Mouse (Mus musculus) heart, adult 10 weeks (tissue): ENCODE results near the gene Srpk1. TPM values are rescaled to one million over a fixed set of nuclear protein-coding genes. Genes with fewer than 3 reads are reported as not detected.

Experiments used
- polyA plus RNA-seq: library from polyadenylated mRNA; stranded (reverse); fragments of 350-450 nt; fragmentation: Illumina TruSeq; extraction: RNeasy Lipid Tissue Mini Kit (QIAGEN cat#74804); gene quantifications from one replicate; pipeline ENCODE4 v1.2.3, GENCODE M21; 2014; ENCODE audit warnings: low read depth, low replicate concordance

The Srpk1 gene
- 22.2 TPM for polyA plus RNA-seq

DNA sequence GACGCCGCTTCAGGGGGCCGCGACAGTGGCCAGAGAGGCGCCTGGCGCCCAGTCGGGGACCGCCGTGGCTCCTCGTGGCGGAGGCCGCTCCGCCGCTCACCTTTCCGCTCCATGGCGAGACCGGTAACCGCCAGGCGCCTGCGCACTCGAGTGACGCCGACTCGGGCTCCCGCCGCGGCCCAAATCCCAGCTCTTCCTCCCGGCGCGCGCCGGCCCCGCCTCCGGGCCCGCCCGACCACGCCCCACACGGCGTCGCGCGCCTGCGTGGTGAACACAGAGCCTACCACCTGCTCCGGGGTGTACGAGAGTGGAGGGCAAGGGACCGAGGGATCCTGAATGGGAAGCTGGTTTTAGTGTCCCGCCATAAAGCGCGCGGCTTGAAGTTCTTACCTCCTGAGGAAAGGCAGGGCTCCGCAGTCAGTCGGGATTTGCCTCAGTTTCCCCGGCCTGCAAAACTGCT is at the start of gene Srpk1:
Gene Srpk1, minus strand, starts transcription at position 410 of the 460 bp plus-strand sequence.

DNA sequence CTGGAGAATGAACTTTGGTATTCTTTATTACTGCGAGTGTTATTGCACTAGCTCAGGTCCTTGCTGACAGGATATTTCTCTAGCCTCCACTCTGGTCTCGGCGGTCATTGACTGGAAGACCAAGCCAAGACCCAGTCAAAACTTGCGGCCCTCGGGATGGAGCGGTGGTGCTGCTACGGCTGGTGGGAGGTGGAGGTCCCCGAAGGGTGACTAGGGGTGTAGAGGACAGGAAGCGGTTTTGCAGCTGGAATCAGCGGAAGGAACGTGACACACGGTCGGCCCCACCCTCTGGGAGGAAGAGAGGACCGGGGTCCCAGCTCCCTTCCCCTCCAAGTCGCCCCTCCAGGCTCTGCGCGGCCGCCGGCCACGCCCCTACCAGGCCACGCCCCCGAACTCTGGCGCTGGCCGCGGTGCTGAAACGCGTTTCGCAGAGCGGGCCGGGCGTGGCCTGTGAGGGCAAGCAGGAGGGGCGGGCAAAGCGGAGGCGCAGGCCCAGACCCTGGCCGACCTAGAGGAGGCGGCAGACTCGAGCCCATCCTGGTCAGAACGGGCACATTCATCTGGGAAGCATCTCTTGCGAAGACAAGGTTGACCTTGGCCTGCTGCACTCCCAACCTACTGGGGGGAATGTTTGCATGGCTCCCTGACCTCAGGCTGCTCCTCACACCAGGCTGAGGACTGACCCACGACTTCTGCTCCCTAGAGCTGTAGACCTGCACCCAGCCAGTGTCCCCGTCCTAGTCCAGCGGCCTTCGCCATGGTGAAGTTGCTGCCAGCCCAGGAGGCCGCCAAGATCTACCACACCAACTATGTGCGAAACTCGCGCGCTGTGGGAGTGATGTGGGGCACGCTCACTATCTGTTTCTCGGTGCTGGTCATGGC is 47.0 kb downstream of the Srpk1 start, which contains the start of gene Lhfpl5:
Gene Lhfpl5, plus strand, starts transcription at position 398 of the 882 bp plus-strand sequence.

DNA sequence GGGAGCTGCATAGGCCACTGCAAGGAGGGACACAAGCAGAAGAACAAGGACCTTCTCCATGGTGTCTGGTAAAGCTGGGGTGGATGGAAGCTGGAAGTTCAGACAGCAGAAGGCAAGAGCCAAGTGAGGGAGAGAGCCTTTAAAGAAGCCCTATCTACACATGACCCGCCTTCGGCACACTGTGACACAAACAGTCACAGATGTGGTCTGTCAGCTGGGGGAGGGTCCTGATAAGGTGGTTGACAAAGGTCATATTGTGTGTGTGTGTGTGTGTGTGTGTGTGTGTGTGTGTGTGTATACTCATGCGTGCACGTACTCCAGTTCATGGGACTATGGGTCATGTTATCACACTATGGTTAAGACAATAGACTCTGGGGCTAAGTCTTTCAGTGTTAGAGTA is 61.9 kb downstream of the Srpk1 start, which contains the start of gene Clps:
Gene Clps, minus strand, starts transcription at position 169 of the 400 bp plus-strand sequence.

DNA sequence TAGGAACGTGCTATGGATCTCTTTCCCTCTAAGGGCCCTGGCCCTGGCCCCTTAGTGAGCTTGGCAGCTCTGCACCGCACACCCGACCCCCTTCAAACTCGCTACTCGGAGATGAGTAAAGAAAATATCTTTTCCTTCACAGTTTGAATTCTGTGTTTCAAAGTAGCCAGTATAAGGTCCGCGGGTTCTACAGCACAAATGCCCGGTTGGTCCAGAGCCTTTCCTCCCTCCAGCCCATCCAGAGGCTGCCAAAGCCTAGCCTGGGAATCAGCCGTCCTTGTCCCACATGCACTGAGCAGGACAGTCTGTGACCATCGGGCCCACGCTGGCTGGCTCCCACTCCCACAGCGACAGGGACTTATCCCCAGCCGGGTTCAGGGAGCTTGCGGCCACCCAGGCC is 73.4 kb downstream of the Srpk1 start, which contains the start of gene Clpsl2:
Gene Clpsl2, plus strand, starts transcription at position 301 of the 400 bp plus-strand sequence.

Other genes with a start within 250 kb of the Srpk1 start
- 17.5 TPM for gene Fkbp5, start 105.2 kb downstream of the Srpk1 start, polyA plus RNA-seq
- gene Armc12, start 91.9 kb downstream of the Srpk1 start, polyA plus RNA-seq, result not detected
- not detected for gene Clpsl2, start 73.3 kb downstream of the Srpk1 start, polyA plus RNA-seq
- gene Clps, start 61.9 kb downstream of the Srpk1 start, polyA plus RNA-seq, result not detected
- not detected for gene Lhfpl5, start 47.1 kb downstream of the Srpk1 start, polyA plus RNA-seq
- gene Slc26a8, start 67.5 kb upstream of the Srpk1 start, polyA plus RNA-seq, result 0.31 TPM
- 64.9 TPM for gene Mapk14, start 68.6 kb upstream of the Srpk1 start, polyA plus RNA-seq
- not detected for gene AC170998.1, start 103.4 kb upstream of the Srpk1 start, polyA plus RNA-seq
- gene Mapk13, start 146.6 kb upstream of the Srpk1 start, polyA plus RNA-seq, result 0.60 TPM
- gene Brpf3, start 178.4 kb upstream of the Srpk1 start, polyA plus RNA-seq, result 13.1 TPM
- not detected for gene Pnpla1, start 235.7 kb upstream of the Srpk1 start, polyA plus RNA-seq